Mouse (Mus musculus) layer of hippocampus, postnatal 36 days (tissue): ENCODE results near the gene Tpm1. TPM values are rescaled to one million over a fixed set of nuclear protein-coding genes. Genes with fewer than 3 reads are reported as not detected.
A peak's percentile ranks its signal among the peaks of the same experiment; 100 is the strongest.

ENCODE experiments used
- DNase-seq, 2 experiments: peaks; one replicate each; pipeline ENCODE4 v3.0.0; 2022
- total RNA-seq, 2 experiments: library from RNA; stranded (reverse); gene quantifications; 2 replicates each; pipeline ENCODE4 v1.2.3; 2021

Gene Tpm1
- total RNA-seq, 2 experiments from 2014 or later = 219 to 236 TPM

- DNase-seq = no peak
These were observed 24.1 kb downstream of the Tpm1 start for GRCm38 (mm10) chr9:67024889-67025692.

- DNase-seq = no peak
These were observed 25.8 kb downstream of the Tpm1 start for GRCm38 (mm10) chr9:67023371-67023770.

- no peak for DNase-seq
These were observed 29.1 kb downstream of the Tpm1 start for GRCm38 (mm10) chr9:67020063-67020462.

- DNase-seq = no peak
These were observed 35.7 kb downstream of the Tpm1 start for GRCm38 (mm10) chr9:67013501-67013900.

- no peak for DNase-seq
These were observed 36.7 kb downstream of the Tpm1 start for GRCm38 (mm10) chr9:67012470-67012869.

- no peak for DNase-seq
These were observed 37.7 kb downstream of the Tpm1 start for GRCm38 (mm10) chr9:67011483-67011882.

- no peak for DNase-seq
These were observed 40.4 kb downstream of the Tpm1 start for GRCm38 (mm10) chr9:67008781-67009180.

- no peak for DNase-seq
These were observed 42.8 kb downstream of the Tpm1 start for GRCm38 (mm10) chr9:67006376-67006775.

- DNase-seq = no peak
These were observed 44.0 kb downstream of the Tpm1 start for GRCm38 (mm10) chr9:67005161-67005742.

GRCm38 (mm10) chr9:67003656-67004055, 45.5 kb downstream of the Tpm1 start:
- no peak for DNase-seq

- DNase-seq = no peak
These were observed 46.0 kb downstream of the Tpm1 start for GRCm38 (mm10) chr9:67003156-67003555.

- DNase-seq = no peak
These were observed 47.7 kb downstream of the Tpm1 start for GRCm38 (mm10) chr9:67001506-67001905.

- peak; percentile 27 to 36 for DNase-seq
These were observed 48.2 kb downstream of the Tpm1 start for GRCm38 (mm10) chr9:67001050-67001449.

- no peak for DNase-seq
These were observed 49.5 kb downstream of the Tpm1 start for GRCm38 (mm10) chr9:66999698-67000097.

GRCm38 (mm10) chr9:66991750-66992410, 57.3 kb downstream of the Tpm1 start:
- no peak for DNase-seq

- DNase-seq = no peak
These were observed 58.0 kb downstream of the Tpm1 start for GRCm38 (mm10) chr9:66991021-66991749.

- no peak for DNase-seq
These were observed 59.2 kb downstream of the Tpm1 start for GRCm38 (mm10) chr9:66990046-66990445.

GRCm38 (mm10) chr9:66989581-66989980, 59.6 kb downstream of the Tpm1 start:
- DNase-seq = no peak

GRCm38 (mm10) chr9:66988888-66989414, 60.3 kb downstream of the Tpm1 start:
- no peak for DNase-seq

- no peak for DNase-seq
These were observed 60.9 kb downstream of the Tpm1 start for GRCm38 (mm10) chr9:66988198-66988887.

GRCm38 (mm10) chr9:66985377-66985776, 63.8 kb downstream of the Tpm1 start:
- no peak for DNase-seq

GRCm38 (mm10) chr9:66982085-66982484, 67.1 kb downstream of the Tpm1 start:
- no peak for DNase-seq
